Mouse (Mus musculus): Measurements from ENCODE around the gene Fbxw18.
"Not testable (repeated sequence)": the region's sequence is repeated elsewhere in the genome, so short reads cannot be mapped to it uniquely, and the experiment has no call there.

Fbxw18 gene

GRCm38 (mm10) chr9:109702600-109702999, at the start of gene Fbxw18:
TSS of gene Fbxw18 (minus strand) at chr9:109702700.
- not testable (repeated sequence) for DNase-seq

- DNase-seq: not testable (repeated sequence)
Measured at GRCm38 (mm10) chr9:109745989-109746388, 43.5 kb upstream of the Fbxw18 start, which contains the start of gene Fbxw26. TSS of gene Fbxw26 (minus strand) at chr9:109746089.

GRCm38 (mm10) chr9:109685299-109685698, 17.2 kb downstream of the Fbxw18 start:
- peak; percentile 51 to 88 for DNase-seq

GRCm38 (mm10) chr9:109664552-109664951, 37.9 kb downstream of the Fbxw18 start, which contains the start of gene Fbxw25:
TSS of gene Fbxw25 (minus strand) at chr9:109664652.
- not testable (repeated sequence) for DNase-seq

Data from kidney, postnatal 36 days (tissue).